Mouse (Mus musculus) left cerebral cortex, adult 2 months (tissue): Measurements from ENCODE around the gene Vapb. TPM values are rescaled to one million over a fixed set of nuclear protein-coding genes. Genes with fewer than 3 reads are reported as not detected.

ENCODE experiments used
- DNase-seq, 2 experiments: peaks; one replicate each; pipeline ENCODE4 v3.0.0; 2021 to 2022; ENCODE audit warnings: low spot score in 2 of 2, mixed read lengths in 1 of 2; ENCODE audit errors: extremely low spot score in 1 of 2
- H3K27ac ChIP-seq: fragments of 200-600 bp; 2 replicates; pipeline ENCODE4 v1.8.1; 2022
- H3K4me3 ChIP-seq: fragments of 200-600 bp; 2 replicates; pipeline ENCODE4 v1.8.1; 2022
- CTCF ChIP-seq: fragments of 200-600 bp; IDR thresholded peaks from 2 replicates; pipeline ENCODE4 v1.8.1; 2022; ENCODE audit warnings: antibody characterized with exemption, mild to moderate bottlenecking, moderate library complexity
- intact Hi-C: fragments of 180-260 bp; cut with DNase I; formaldehyde crosslinking; loops from one replicate; pipeline ENCODE4 v1.15.1; 2025
- total RNA-seq, 2 experiments: library from RNA; stranded (reverse); gene quantifications; 2 replicates each; pipeline ENCODE4 v1.2.3; 2021

Gene Vapb
- total RNA-seq, 2 experiments from 2014 or later: 125 to 130 TPM

GRCm38 (mm10) chr2:173775556-173775955, 38.2 kb downstream of the Vapb start:
- DNase-seq: no peak
- H3K27ac ChIP-seq: no peak overlapping the region
- intact Hi-C loops: no loop called here
- TF ChIP-seq CTCF: no peak
- no peak overlapping the region for H3K4me3 ChIP-seq

DNA sequence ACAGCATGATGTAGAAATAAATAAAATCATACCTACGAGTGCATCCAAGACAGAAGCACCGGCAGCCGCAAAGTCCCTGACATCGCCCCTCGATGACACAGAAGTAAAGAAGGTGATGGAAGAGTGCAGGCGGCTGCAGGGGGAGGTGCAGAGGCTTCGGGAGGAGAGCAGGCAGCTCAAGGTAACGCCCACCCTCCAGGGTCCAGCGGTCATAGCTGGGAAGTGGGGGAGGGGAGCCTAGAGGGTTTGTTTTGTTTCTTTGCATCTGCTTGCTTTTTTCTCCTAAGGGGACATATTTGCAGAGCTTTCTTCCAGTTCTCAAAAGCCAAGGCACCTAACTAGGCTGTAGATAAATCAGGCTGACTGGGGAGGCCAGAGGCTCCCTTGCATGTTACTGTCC, 38.8 kb downstream of the Vapb start:
- Histone ChIP-seq H3K4me3 (no peak overlapping the region), H3K27ac (no peak overlapping the region)
- intact Hi-C loops: no loop called here
- no peak for DNase-seq
- TF ChIP-seq CTCF: no peak

- no peak for DNase-seq
- Histone ChIP-seq H3K4me3 (no peak overlapping the region), H3K27ac (no peak overlapping the region)
- intact Hi-C loops: no loop called here
- no peak for TF ChIP-seq CTCF
These were observed 43.6 kb downstream of the Vapb start for GRCm38 (mm10) chr2:173780931-173781330.

DNA sequence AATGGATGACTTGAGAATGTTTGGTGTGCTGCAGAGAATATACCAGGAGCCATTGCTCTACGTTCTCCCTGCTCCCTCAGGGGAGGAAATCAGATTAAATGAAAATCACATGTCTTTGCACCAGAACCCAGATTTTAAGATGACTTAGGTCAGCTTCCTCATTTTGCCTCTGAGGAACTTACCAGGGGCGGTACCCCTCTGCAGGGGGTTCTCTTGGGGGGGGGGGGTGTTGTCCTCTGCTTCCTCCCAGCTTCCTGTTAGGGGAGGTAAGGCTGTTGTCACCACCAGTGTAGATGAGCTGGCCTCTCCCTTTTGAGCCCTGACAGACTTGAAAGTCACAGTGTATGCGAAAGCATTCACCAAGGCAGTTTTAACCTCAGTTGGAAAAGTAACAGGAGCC, 47.1 kb downstream of the Vapb start:
- intact Hi-C loops: no loop called here
- TF ChIP-seq CTCF: no peak
- Histone ChIP-seq H3K4me3 (no peak overlapping the region), H3K27ac (no peak overlapping the region)
- no peak for DNase-seq

DNA sequence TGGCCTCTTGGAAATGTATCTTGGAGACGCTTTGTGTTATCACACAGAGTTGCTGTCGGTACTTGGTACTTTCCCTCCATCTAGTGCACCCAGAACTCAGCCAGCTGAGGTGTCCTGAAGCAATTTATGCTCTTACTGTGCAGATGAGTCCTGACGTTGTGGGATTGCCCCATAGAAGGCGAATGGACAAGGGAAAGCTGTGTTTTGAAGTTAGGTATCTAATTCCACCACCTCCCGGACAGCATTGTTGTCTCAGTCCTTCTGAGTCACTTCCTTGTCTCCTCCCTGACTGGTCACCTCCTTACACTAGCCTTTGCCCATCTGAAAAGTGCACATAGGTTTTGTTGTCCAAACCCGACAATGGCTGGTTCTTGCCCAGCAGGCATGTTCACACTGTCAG, 47.6 kb downstream of the Vapb start:
- no peak for DNase-seq
- TF ChIP-seq CTCF: no peak
- intact Hi-C loops: no loop called here
- Histone ChIP-seq H3K27ac (no peak overlapping the region), H3K4me3 (no peak overlapping the region)

DNA sequence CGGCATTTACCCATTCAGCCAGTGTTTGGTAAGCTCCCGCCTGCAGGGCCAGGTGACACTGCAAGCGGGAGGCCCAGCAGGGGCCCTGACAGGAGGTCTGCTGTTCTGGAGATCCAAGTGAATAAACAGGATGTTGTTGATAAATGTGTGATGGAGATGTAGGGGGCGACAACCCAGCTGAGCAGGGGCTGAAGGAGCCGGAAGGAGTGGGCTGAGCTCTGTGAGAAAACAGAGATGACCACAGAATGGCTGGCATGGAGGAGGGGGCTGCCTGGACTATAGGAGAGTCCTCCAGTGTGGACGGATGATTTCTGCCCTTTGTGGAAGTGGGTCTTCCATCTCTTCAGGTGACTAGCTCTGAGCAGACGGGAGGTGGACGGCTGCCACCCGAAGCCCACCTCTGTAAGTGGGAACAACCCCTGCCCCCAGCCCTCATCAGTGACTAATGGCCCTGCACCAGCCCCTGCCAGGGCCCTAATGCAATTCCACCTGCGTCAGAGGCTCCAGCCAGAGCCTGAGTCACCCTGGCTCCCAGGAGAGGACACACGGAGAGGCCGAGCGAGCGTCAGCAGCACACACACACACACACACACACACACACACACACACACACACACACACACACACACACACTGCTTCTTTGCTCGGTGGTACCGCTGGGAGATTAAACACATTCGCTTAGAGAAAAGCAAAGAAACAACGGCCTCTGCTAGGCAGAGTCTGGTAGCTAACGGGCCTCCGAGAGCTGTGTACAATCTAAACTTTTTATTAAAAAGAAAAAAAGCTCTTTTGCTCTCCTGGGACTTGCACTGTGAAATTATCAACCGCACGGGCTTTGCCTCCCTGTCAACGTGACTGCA, 52.9 kb downstream of the Vapb start:
- no peak for DNase-seq
- no peak for TF ChIP-seq CTCF
- Histone ChIP-seq H3K4me3 (no peak overlapping the region), H3K27ac (no peak overlapping the region)
- intact Hi-C loops: no loop called here

GRCm38 (mm10) chr2:173791904-173792757, 54.8 kb downstream of the Vapb start:
- TF ChIP-seq CTCF: no peak
- Histone ChIP-seq H3K27ac (no peak overlapping the region), H3K4me3 (no peak overlapping the region)
- no peak for DNase-seq
- intact Hi-C loops: no loop called here

DNA sequence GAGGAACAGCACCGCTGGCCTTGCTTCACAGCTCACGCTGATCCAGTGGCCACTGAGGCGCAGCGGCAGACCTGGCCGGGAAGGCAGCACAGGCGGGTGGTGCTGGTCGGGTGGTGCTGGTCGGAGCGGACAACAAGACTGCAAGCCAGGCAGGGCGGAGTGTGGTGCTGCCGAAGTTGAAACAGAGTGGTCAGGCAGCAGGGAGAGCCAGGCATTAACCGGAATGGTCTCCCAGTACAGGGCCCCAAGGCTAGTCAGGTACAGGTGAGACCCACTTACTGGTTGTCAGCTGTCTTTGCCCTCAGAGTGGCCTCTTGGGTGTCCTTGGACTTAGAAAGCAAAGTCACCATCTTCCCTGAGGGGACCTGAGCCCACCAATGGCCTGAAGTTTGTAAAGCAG, 56.7 kb downstream of the Vapb start:
- no peak for TF ChIP-seq CTCF
- H3K27ac ChIP-seq: no peak overlapping the region
- H3K4me3 ChIP-seq: no peak overlapping the region
- DNase-seq: no peak
- intact Hi-C loops: no loop called here

DNA sequence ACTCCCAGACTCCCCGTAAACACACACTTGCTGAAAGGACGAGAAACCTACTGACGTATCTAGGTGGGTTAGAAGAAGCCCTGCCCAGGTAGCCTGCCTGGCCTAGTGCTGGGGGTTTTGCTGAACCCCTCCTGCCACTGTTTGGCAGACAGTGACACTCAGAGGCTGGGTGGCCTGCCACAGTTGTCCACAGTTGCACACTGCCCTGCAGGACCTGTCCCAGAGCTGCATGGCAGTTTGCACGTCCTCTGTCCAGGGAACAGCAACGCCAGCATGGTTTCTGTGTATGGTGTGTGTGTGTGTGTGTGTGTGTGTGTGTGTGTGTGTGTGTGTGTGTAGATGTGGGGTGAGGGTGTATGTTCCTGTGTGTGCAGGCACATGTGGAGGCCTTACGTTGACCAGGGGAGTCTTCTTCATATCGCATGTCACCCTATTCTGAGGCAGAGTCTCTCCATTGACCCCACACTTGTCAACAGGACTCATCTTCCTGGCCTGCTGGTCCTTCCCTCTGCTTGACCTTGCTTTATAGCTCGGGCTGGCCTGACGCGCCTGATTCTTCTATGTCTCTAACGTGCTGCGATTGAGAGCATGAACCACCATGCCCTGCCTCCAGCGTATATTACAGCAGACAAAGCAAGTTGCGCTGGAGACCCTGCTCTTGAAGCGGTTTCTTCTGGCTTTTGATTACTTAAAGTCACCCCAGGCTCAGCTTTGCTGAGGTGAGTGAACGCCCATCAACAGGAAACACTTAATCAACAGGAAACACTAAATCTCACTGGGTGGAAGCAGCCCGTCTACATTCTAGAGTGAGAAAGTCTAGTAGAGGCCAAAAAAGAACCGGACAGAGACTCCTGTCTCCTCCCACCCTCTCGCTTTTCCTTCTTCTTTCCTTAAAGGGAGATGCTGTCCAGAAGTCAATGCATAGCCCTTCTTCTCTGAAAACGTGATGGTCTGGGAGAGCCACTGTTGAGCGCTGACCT, 57.5 kb downstream of the Vapb start:
- no peak for DNase-seq
- intact Hi-C loops: no loop called here
- TF ChIP-seq CTCF: no peak
- Histone ChIP-seq H3K27ac (no peak overlapping the region), H3K4me3 (no peak overlapping the region)

DNA sequence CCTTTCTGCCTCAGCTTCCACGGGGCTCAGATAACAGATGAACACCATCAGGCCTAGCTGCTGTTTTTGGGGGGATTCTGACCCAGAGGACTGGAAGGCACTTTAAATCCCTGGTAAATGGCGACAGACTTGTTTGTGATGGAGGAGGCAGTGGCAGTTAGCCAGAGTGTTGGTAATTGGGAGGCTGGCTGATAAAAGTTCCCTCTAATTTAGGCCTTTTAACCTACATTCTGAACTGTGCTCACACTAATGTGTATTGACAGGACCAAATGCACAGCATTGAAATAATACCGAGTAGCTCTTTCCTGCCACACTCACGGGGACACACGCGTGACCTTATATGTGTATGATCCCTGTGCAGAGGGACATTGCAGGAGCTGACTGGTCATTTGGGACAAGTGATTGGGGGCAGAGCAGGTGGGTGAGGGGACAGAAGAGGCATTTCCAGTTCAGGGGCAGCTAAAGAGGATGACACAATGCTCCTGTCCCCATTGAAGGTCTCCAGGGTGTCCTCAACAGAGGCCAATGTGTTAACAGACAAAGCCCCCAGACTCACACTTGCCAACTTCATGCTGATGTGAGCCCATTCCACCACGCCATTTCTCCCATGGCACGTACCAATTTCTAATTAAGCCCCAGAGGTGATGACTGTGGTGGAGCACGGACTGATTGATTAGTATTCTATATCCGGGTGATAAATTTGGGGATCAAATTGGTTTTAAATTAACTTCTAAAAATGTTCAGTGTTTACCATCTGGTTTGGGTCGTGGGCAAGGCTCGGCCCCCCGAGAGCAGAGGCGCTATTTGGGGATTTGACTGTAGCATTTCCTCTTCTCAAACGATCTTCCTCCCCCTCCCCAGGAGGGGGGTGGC, 58.7 kb downstream of the Vapb start:
- TF ChIP-seq CTCF: no peak
- Histone ChIP-seq H3K4me3 (no peak overlapping the region), H3K27ac (no peak overlapping the region)
- intact Hi-C loops: no loop called here
- no peak for DNase-seq

- intact Hi-C loops: no loop called here
- TF ChIP-seq CTCF: no peak
These were observed 59.3 kb downstream of the Vapb start for GRCm38 (mm10) chr2:173796674-173796963.

More at GRCm38 (mm10) chr2:173796674-173796963, 59.3 kb downstream of the Vapb start:
- Histone ChIP-seq H3K4me3 (no peak overlapping the region), H3K27ac (no peak overlapping the region)
- no peak for DNase-seq
